Mouse (Mus musculus) urinary bladder, adult 18-20 months (tissue): ENCODE data around the gene Sfmbt2.
A peak's percentile ranks its signal among the peaks of the same experiment; 100 is the strongest.

Experiments
- DNase-seq, 2 experiments: peaks; one replicate each; pipeline ENCODE4 v3.0.0; 2022; ENCODE audit warnings: low spot score in 2 of 2, mixed read lengths in 2 of 2

Sfmbt2 gene

GRCm38 (mm10) chr2:10372776-10373507 is 2.6 kb downstream of the Sfmbt2 start:
- peak in 1 of 2 experiments; percentile 17 for DNase-seq

GRCm38 (mm10) chr2:10373508-10374206 is 3.3 kb downstream of the Sfmbt2 start:
- DNase-seq: no peak

- peak in 1 of 2 experiments; percentile 31 for DNase-seq
These were observed 4.1 kb downstream of the Sfmbt2 start for GRCm38 (mm10) chr2:10374207-10375023.

GRCm38 (mm10) chr2:10375024-10375372 is 4.7 kb downstream of the Sfmbt2 start:
- DNase-seq: no peak

- no peak for DNase-seq
These were observed 19.7 kb downstream of the Sfmbt2 start for GRCm38 (mm10) chr2:10389988-10390387.

GRCm38 (mm10) chr2:10390791-10391190 is 20.5 kb downstream of the Sfmbt2 start:
- no peak for DNase-seq

GRCm38 (mm10) chr2:10395143-10395542 is 24.8 kb downstream of the Sfmbt2 start:
- no peak for DNase-seq

- no peak for DNase-seq
These were observed 27.5 kb downstream of the Sfmbt2 start for GRCm38 (mm10) chr2:10397790-10398189.

- no peak for DNase-seq
These were observed 35.8 kb downstream of the Sfmbt2 start for GRCm38 (mm10) chr2:10406151-10406550.

GRCm38 (mm10) chr2:10409422-10409821 is 39.1 kb downstream of the Sfmbt2 start:
- no peak for DNase-seq

- DNase-seq: no peak
These were observed 39.8 kb downstream of the Sfmbt2 start for GRCm38 (mm10) chr2:10410069-10410468.

GRCm38 (mm10) chr2:10420944-10421420 is 50.7 kb downstream of the Sfmbt2 start:
- no peak for DNase-seq

- DNase-seq: no peak
These were observed 67.0 kb downstream of the Sfmbt2 start for GRCm38 (mm10) chr2:10437290-10437689.

- no peak for DNase-seq
These were observed 71.5 kb downstream of the Sfmbt2 start for GRCm38 (mm10) chr2:10441811-10442210.

GRCm38 (mm10) chr2:10453577-10453976 is 83.3 kb downstream of the Sfmbt2 start:
- no peak for DNase-seq

GRCm38 (mm10) chr2:10458309-10458708 is 88.0 kb downstream of the Sfmbt2 start:
- no peak for DNase-seq

- DNase-seq: no peak
These were observed 146.2 kb downstream of the Sfmbt2 start for GRCm38 (mm10) chr2:10516516-10516915.

GRCm38 (mm10) chr2:10521719-10522415 is 151.6 kb downstream of the Sfmbt2 start:
- no peak for DNase-seq

- no peak for DNase-seq
These were observed 155.3 kb downstream of the Sfmbt2 start for GRCm38 (mm10) chr2:10525622-10526021.

GRCm38 (mm10) chr2:10541762-10542161 is 171.5 kb downstream of the Sfmbt2 start:
- no peak for DNase-seq

GRCm38 (mm10) chr2:10542388-10542787 is 172.1 kb downstream of the Sfmbt2 start:
- DNase-seq: no peak

GRCm38 (mm10) chr2:10558816-10559215 is 188.5 kb downstream of the Sfmbt2 start:
- no peak for DNase-seq
